Mouse (Mus musculus): Measurements from ENCODE around the gene Nav1. TPM values are rescaled to one million over a fixed set of nuclear protein-coding genes. Genes with fewer than 3 reads are reported as not detected.
A peak's percentile ranks its signal among the peaks of the same experiment; 100 is the strongest.

The Nav1 gene
- polyA plus RNA-seq, 2 experiments: 14.4 to 26.8 TPM

- Histone ChIP-seq H3K36me3 (ENCODE audit: control insufficient read depth, insufficient read depth, low read length) (no peaks in the 10 kb centered on the region), H3K9me3 (ENCODE audit: control insufficient read depth, low read length) (no peaks in the 10 kb centered on the region), H3K4me3 (replicated peaks; ENCODE audit: low read length) (no peak overlapping the region), H3K4me1 (ENCODE audit: control insufficient read depth, insufficient read depth, low read length) (peaks cover 13% of the 10 kb centered on the region), H3K9ac (ENCODE audit: low read depth, low read length, severe bottlenecking) (no peak overlapping the region), H3K27ac (replicated peaks; ENCODE audit: low read depth, low read length) (no peak overlapping the region), H3K4me2 (replicated peaks; ENCODE audit: low read depth, low read length, severe bottlenecking) (no peak overlapping the region), H3K27me3 (ENCODE audit: control insufficient read depth, insufficient read depth, low read length) (no peaks in the 10 kb centered on the region)
- DNase-seq (ENCODE audit: low spot score) (peak; percentile 78), ATAC-seq (ENCODE audit: low FRiP score, low read depth) (no peak)
- 13% methylated on average over 6 of the region's 6 CpGs for WGBS
- no peak for TF ChIP-seq POLR2A (IDR thresholded peaks at IDR 0.05; ENCODE audit: borderline replicate concordance, extremely low read depth, insufficient read depth, insufficient read length)
Measured at GRCm38 (mm10) chr1:135634791-135635190, 27.7 kb upstream of the Nav1 start.

- H3K27ac ChIP-seq (replicated peaks; ENCODE audit: low read depth, low read length): no peak overlapping the region
- no peak overlapping the region for H3K4me2 ChIP-seq (replicated peaks; ENCODE audit: low read depth, low read length, severe bottlenecking)
- ATAC-seq (ENCODE audit: low FRiP score, low read depth): no peak
Measured at GRCm38 (mm10) chr1:135633884-135634283, 26.8 kb upstream of the Nav1 start.

GRCm38 (mm10) chr1:135633478-135633877, 26.4 kb upstream of the Nav1 start:
- Histone ChIP-seq H3K4me3 (replicated peaks; ENCODE audit: low read length) (no peak overlapping the region), H3K9ac (ENCODE audit: low read depth, low read length, severe bottlenecking) (no peak overlapping the region), H3K36me3 (ENCODE audit: control insufficient read depth, insufficient read depth, low read length) (no peaks in the 10 kb centered on the region), H3K27me3 (ENCODE audit: control insufficient read depth, insufficient read depth, low read length) (no peaks in the 10 kb centered on the region), H3K4me1 (ENCODE audit: control insufficient read depth, insufficient read depth, low read length) (peaks cover 14% of the 10 kb centered on the region), H3K4me2 (replicated peaks; ENCODE audit: low read depth, low read length, severe bottlenecking) (no peak overlapping the region), H3K9me3 (ENCODE audit: control insufficient read depth, low read length) (no peaks in the 10 kb centered on the region), H3K27ac (replicated peaks; ENCODE audit: low read depth, low read length) (no peak overlapping the region)
- no peak for ATAC-seq (ENCODE audit: low FRiP score, low read depth)
- WGBS: 80% methylated on average over 4 of the region's 4 CpGs
- no peak for TF ChIP-seq POLR2A (IDR thresholded peaks at IDR 0.05; ENCODE audit: borderline replicate concordance, extremely low read depth, insufficient read depth, insufficient read length)
- no peak for DNase-seq (ENCODE audit: low spot score)

More at GRCm38 (mm10) chr1:135633884-135634283, 26.8 kb upstream of the Nav1 start:
- H3K9ac ChIP-seq (ENCODE audit: low read depth, low read length, severe bottlenecking): no peak overlapping the region
- no peak for DNase-seq (ENCODE audit: low spot score)
- H3K4me1 ChIP-seq (ENCODE audit: control insufficient read depth, insufficient read depth, low read length): peaks cover 14% of the 10 kb centered on the region
- H3K27me3 ChIP-seq (ENCODE audit: control insufficient read depth, insufficient read depth, low read length): no peaks in the 10 kb centered on the region
- no peak overlapping the region for H3K4me3 ChIP-seq (replicated peaks; ENCODE audit: low read length)
- 87% methylated on average over 2 of the region's 2 CpGs for WGBS
- H3K9me3 ChIP-seq (ENCODE audit: control insufficient read depth, low read length): no peaks in the 10 kb centered on the region
- TF ChIP-seq POLR2A (IDR thresholded peaks at IDR 0.05; ENCODE audit: borderline replicate concordance, extremely low read depth, insufficient read depth, insufficient read length): no peak
- H3K36me3 ChIP-seq (ENCODE audit: control insufficient read depth, insufficient read depth, low read length): no peaks in the 10 kb centered on the region

GRCm38 (mm10) chr1:135632199-135632598, 25.1 kb upstream of the Nav1 start:
- Histone ChIP-seq H3K9ac (ENCODE audit: low read depth, low read length, severe bottlenecking) (no peak overlapping the region), H3K4me2 (replicated peaks; ENCODE audit: low read depth, low read length, severe bottlenecking) (no peak overlapping the region), H3K27ac (replicated peaks; ENCODE audit: low read depth, low read length) (no peak overlapping the region), H3K27me3 (ENCODE audit: control insufficient read depth, insufficient read depth, low read length) (no peaks in the 10 kb centered on the region), H3K4me3 (replicated peaks; ENCODE audit: low read length) (no peak overlapping the region), H3K4me1 (ENCODE audit: control insufficient read depth, insufficient read depth, low read length) (peaks cover 14% of the 10 kb centered on the region), H3K36me3 (ENCODE audit: control insufficient read depth, insufficient read depth, low read length) (no peaks in the 10 kb centered on the region), H3K9me3 (ENCODE audit: control insufficient read depth, low read length) (no peaks in the 10 kb centered on the region)
- TF ChIP-seq POLR2A (IDR thresholded peaks at IDR 0.05; ENCODE audit: borderline replicate concordance, extremely low read depth, insufficient read depth, insufficient read length): no peak
- WGBS: 67% methylated on average over 1 of the region's 1 CpGs
- no peak for ATAC-seq (ENCODE audit: low FRiP score, low read depth)
- DNase-seq (ENCODE audit: low spot score): no peak

- Histone ChIP-seq H3K27me3 (ENCODE audit: control insufficient read depth, insufficient read depth, low read length) (no peaks in the 10 kb centered on the region), H3K9me3 (ENCODE audit: control insufficient read depth, low read length) (no peaks in the 10 kb centered on the region), H3K4me2 (replicated peaks; ENCODE audit: low read depth, low read length, severe bottlenecking) (no peak overlapping the region), H3K4me3 (replicated peaks; ENCODE audit: low read length) (no peak overlapping the region), H3K27ac (replicated peaks; ENCODE audit: low read depth, low read length) (no peak overlapping the region), H3K4me1 (ENCODE audit: control insufficient read depth, insufficient read depth, low read length) (peaks cover 14% of the 10 kb centered on the region), H3K9ac (ENCODE audit: low read depth, low read length, severe bottlenecking) (no peak overlapping the region), H3K36me3 (ENCODE audit: control insufficient read depth, insufficient read depth, low read length) (no peaks in the 10 kb centered on the region)
- no peak for TF ChIP-seq POLR2A (IDR thresholded peaks at IDR 0.05; ENCODE audit: borderline replicate concordance, extremely low read depth, insufficient read depth, insufficient read length)
- peak; percentile 67 for DNase-seq (ENCODE audit: low spot score)
- 53% methylated on average over 8 of the region's 8 CpGs for WGBS
- ATAC-seq (ENCODE audit: low FRiP score, low read depth): no peak
Measured at GRCm38 (mm10) chr1:135631515-135631914, 24.4 kb upstream of the Nav1 start.

DNA sequence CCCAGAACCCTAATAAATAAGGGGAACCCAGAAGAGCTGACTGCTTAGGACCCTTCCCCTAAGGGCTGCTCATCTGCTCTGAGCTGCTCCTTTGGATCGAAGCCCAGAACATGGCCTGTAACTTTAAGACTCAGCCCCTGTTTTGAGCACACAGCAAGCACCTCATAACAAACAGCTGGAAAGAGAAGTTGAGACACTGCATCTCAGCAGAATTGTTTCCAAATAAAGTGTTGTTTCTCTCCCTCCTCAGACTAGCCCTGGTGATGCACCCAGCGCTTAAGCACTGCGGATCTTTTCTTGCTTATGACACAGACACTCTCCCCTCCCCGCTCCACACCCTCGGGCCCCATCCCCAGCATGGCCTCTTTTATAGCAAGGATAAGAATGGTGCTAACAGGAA, 22.8 kb upstream of the Nav1 start:
- Histone ChIP-seq H3K9me3 (ENCODE audit: control insufficient read depth, low read length) (no peaks in the 10 kb centered on the region), H3K4me3 (replicated peaks; ENCODE audit: low read length) (no peak overlapping the region), H3K27me3 (ENCODE audit: control insufficient read depth, insufficient read depth, low read length) (no peaks in the 10 kb centered on the region), H3K27ac (replicated peaks; ENCODE audit: low read depth, low read length) (no peak overlapping the region), H3K4me2 (replicated peaks; ENCODE audit: low read depth, low read length, severe bottlenecking) (no peak overlapping the region), H3K36me3 (ENCODE audit: control insufficient read depth, insufficient read depth, low read length) (no peaks in the 10 kb centered on the region), H3K4me1 (ENCODE audit: control insufficient read depth, insufficient read depth, low read length) (peaks cover 10% of the 10 kb centered on the region), H3K9ac (ENCODE audit: low read depth, low read length, severe bottlenecking) (no peak overlapping the region)
- WGBS: 51% methylated on average over 5 of the region's 5 CpGs
- DNase-seq (ENCODE audit: low spot score) (peak; percentile 40), ATAC-seq (ENCODE audit: low FRiP score, low read depth) (peak; percentile 34; the same call in 1 of the 2 replicates)
- no peak for TF ChIP-seq POLR2A (IDR thresholded peaks at IDR 0.05; ENCODE audit: borderline replicate concordance, extremely low read depth, insufficient read depth, insufficient read length)

Data from limb, embryonic 14.5 days (tissue).